Mouse (Mus musculus) 3134 (cell line): ENCODE measurements around the gene Ecm2.

Source experiments
- DNase-seq: peaks from one replicate; pipeline ENCODE4 v3.0.0-alpha.2; 2011; ENCODE audit warnings: low spot score; ENCODE audit not compliant: insufficient read length; ENCODE audit errors: extremely low read depth

Ecm2 gene

GRCm38 (mm10) chr13:49504510-49504909 lies at the start of gene Ecm2:
Ecm2 (plus strand) TSS chr13:49504810.
- no peak for DNase-seq

DNA sequence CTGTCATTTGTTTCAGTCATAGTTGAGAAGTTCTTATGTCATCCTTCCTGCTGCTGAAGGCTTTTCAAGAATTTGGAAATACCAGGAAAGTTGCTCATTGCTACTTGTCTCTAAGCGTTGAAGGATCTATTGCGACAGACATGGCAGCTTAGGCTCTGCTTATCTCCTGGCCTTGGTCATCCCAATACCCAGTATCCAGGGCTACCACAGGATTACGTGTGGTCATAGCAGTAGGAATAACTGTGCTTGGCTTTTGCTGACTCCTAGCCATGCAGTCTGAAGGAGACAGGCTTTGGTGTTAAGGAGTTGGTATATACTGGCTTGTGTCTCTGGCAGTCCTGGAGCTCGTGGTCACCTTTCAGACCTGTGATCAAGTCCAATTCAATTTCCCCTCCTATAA lies 44.3 kb upstream of the Ecm2 start:
- DNase-seq = no peak

- DNase-seq = no peak
Measured at GRCm38 (mm10) chr13:49460692-49461414, 43.8 kb upstream of the Ecm2 start.

GRCm38 (mm10) chr13:49461458-49462132 lies 43.0 kb upstream of the Ecm2 start:
- DNase-seq = no peak

GRCm38 (mm10) chr13:49462921-49463320 lies 41.7 kb upstream of the Ecm2 start:
- DNase-seq = no peak

- DNase-seq = no peak
Measured at GRCm38 (mm10) chr13:49465875-49466274, 38.7 kb upstream of the Ecm2 start.

DNA sequence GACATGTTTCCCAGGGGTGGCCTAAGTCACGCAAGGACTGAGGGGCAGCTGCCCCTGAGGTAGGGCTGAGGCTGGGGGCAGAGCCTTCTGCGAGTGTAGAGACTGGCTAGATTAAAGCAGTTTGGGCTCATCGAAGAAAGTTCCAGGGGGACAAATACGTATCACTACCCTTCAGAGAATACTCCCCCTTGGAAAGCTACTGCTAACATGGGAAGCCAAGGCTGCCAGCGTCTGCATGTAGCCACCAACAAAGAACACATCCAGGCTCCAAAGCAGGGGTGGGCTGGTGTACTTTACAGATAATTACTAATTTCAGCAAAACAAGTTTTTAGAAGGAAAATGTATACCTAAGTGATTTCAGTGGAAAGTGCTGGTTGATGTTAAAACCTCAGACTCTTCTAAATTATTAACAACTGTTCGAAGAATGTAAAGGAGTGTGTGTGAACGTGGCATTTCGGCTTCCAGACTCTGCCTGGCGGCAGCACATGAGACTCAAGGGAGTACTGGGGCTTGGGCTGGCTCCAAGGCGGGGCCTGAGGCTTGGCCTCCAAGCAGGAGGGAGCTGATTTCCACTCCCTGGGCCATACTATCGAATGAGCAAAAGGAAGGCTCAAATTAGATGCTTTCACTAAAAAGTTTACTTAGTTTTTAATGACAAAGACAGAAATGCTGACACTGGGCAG lies 38.1 kb upstream of the Ecm2 start:
- no peak for DNase-seq

DNA sequence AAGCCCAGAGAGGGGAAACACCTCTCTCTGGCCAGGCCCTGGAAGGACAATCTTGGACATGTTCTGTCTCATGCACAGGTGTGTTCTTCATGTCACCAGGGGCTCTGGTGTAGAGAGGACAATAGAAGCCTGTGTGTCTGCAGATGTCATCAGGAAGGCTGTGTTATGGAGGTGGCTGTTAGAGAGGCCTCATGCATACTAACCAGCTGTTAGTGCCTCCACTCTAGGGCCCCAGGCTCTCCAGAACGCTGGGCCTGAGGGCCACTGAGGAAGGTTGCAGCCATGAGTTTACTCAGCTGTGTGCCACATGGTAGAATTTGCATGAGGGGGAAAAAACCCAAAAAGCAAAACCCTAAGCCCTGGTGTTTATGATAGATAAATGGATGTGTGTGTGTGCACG lies 37.0 kb upstream of the Ecm2 start:
- DNase-seq = no peak

DNA sequence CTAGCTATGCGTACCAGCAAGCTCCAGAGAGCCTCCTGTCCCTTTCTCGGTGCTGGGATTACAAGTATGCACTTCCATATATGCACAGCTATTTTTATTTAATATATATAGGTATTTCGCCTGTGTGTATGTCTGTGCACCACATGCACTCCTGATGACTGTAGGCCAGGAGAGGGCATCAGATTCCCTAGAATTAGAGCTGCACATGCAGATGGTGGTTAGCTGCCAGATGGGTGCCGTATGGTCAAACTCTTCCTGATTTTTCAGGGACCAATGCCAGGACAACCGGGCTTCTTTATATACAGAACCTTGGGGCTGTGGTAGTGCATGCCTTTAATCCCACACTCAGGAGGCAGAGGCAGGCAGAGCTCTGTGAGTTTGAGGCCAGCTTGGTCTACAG lies 35.6 kb upstream of the Ecm2 start:
- DNase-seq = no peak

DNA sequence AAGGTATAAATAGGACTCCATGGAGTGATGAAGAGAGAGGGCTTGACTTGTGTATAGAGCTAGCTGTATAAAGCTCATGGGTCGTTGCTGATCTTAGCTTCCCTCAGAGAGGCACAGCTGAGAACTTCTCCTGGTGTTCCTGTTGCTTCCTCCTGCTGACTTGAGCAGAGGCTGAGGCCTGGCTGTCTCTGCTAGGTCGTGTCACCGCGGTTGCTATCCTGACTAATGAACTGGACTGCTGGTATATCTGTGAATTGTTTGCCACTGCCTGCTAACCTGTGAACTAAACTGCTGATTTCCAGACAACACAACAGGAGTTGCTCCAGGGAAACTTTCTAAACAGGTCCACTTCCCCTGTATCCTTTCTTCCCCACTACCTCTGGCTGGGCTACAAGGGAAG lies 34.3 kb upstream of the Ecm2 start:
- DNase-seq = no peak

DNA sequence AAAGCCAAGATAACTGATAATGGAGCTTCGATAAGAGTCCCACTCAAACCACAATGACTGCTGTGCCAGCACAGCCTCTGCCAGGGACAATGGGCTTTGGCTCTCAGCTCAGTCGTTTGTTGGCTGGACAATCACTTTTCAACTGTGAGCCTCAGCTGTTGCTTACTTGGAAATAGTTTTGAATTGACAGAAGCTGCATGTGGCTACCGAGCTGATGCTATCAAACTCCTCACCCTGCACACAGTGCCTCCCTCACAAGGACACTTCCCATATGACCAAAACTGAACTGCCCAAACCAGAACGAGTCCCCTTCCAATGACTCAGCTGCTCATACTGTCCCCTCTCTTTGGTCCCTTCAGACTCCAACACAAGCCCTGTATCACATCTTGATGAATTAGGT lies 33.8 kb upstream of the Ecm2 start:
- no peak for DNase-seq

DNA sequence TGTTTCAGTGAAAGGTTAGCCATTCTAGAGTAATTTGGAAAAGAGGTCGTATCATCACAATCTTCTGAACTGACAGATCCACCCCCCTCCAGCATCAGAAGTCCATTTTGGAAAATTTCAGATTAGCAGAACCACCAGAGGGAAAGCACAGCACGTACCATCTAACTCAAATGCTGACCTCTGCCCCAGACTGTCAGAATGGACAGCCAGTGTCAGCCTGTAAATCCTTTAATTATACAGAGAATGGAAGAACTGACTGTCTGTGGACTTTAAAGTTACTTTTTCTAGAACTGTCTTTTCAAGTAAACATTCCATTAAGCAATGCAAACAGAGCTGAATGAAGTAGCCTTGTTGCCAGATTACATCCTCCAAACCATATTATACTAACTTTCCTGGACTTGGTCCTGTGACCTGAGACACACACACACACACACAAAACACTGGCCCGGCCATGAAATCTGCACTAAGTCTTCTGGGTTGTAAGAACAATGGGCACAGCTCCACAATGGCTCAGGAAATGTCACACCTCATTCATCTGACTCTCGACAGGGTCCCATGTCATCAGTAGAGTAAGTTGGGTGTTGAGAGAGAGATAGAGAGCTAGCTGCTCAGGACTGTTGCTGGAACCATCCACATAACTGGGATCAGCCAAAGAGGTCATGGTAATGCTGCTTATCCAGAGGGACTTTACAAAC lies 32.5 kb upstream of the Ecm2 start:
- no peak for DNase-seq

- DNase-seq = no peak
Measured at GRCm38 (mm10) chr13:49472676-49473005, 32.0 kb upstream of the Ecm2 start.

DNA sequence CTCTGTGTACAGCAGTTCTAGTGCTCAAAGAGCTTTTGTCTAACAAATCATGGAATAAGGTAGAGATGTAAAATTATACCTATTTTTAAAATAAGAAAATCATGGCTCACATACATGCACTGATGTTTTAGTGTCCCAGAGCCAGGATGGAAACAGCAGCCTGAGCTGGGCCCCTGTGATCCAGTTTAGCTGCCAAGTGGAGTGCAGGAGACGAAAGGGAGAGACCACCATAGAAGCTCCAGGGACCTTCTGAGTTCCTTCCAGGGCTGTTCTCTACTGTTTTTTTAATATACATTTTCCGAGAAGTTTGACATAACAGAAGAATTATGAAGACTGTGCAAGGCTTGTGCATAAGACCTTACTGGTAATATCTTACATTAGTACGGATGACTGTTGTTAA lies 26.7 kb upstream of the Ecm2 start:
- no peak for DNase-seq

- DNase-seq = no peak
Measured at GRCm38 (mm10) chr13:49478851-49479374, 25.7 kb upstream of the Ecm2 start.

- DNase-seq = no peak
Measured at GRCm38 (mm10) chr13:49479399-49479798, 25.2 kb upstream of the Ecm2 start.

- peak; percentile 24 for DNase-seq
Measured at GRCm38 (mm10) chr13:49480057-49480456, 24.6 kb upstream of the Ecm2 start.

GRCm38 (mm10) chr13:49480551-49480950 lies 24.1 kb upstream of the Ecm2 start:
- DNase-seq = no peak

- no peak for DNase-seq
Measured at GRCm38 (mm10) chr13:49485388-49485787, 19.2 kb upstream of the Ecm2 start.

DNA sequence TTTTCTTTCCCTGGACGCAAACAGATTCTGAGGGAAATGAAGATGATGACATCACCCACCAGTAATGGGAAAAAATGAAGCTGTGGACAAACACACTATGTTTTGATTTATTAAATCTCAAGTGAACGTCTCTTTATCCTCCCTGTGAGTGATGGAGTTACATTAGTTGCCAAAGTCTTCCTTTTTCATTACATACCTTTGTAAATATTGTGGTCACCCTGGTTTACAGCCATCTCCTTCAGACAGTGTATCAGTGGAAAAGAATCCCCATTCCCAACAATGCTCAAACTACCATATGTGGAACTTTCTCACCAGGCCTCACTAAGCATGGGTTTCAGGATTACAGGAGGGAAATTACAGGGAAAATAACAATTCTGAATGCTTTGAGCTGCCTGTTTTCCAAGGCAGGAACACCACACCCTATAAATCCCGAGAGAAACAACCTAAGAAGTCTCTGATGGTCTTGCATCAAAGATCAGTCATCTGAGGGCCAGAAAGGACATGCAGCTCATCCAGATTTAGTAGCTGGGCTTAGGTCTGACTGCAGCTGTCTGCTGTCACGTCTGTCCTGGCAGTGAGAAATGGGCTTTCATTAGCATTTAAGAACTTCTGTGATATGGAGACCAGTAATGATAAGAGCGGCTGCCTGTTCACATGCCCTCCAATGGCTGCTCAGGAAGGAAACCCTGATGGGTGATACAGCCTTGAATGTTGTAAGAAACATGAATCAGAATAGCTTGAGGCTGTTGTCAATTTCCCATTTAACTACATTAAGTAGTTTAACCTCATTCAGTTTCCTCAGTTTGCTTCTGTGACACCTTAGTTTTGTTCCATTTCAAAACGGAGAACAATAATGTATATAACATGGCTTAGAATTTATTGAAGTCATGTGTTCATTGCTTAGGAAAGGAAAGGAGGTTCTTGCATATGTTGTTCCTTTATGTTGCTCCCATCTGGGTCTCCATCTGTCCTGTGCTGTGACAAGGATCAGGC lies 11.9 kb upstream of the Ecm2 start, which contains the start of gene Tes3-ps:
Gene Tes3-ps (plus strand): TSS at position 943 of the 993 bp plus-strand sequence.
- no peak for DNase-seq
